Mouse (Mus musculus): Measurements from ENCODE around the gene Ddx19a.
"Not testable (repeated sequence)": the region's sequence is repeated elsewhere in the genome, so short reads cannot be mapped to it uniquely, and the experiment has no call there.

Gene Ddx19a

DNA sequence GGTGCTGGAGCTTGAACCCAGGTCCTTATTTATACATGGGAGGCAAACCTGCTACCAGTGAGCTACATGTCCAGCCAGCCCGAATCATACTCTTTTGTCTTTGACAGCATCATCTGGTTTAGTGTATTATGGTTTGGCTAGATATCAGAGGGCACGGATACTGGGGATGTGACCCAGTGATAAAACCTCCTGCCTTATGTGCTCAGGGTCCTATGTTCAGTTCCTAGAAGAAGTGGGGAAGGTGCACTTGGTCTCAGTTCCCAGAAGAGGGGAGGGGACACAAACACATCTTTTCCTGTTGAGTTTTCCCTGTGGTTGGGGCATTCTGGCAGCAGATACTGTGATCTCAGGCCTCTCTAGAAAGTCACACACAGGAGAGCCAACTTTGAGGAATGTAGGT lies 64.3 kb downstream of the Ddx19a start:
- DNase-seq (ENCODE audit: low spot score): no peak

DNA sequence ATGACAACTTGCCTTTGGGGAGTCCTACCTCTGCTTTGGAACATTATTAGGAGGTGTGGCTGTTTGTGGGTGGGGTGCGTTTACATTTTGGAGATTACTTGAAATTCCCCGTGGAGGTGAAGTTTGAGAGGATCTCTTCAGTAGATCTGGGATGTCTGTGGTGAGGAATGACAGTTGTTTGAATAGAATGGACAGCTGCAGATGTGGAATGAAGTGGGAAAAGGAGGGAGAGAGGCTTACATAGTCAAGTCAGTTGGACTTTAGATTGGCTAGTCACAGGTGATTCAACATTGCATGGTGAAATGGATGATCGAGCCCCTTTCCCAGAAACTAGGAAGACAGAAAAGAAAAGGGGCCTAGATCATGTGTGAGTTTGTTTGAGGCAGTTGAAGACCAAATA lies 65.2 kb downstream of the Ddx19a start:
- no peak for DNase-seq (ENCODE audit: low spot score)

DNA sequence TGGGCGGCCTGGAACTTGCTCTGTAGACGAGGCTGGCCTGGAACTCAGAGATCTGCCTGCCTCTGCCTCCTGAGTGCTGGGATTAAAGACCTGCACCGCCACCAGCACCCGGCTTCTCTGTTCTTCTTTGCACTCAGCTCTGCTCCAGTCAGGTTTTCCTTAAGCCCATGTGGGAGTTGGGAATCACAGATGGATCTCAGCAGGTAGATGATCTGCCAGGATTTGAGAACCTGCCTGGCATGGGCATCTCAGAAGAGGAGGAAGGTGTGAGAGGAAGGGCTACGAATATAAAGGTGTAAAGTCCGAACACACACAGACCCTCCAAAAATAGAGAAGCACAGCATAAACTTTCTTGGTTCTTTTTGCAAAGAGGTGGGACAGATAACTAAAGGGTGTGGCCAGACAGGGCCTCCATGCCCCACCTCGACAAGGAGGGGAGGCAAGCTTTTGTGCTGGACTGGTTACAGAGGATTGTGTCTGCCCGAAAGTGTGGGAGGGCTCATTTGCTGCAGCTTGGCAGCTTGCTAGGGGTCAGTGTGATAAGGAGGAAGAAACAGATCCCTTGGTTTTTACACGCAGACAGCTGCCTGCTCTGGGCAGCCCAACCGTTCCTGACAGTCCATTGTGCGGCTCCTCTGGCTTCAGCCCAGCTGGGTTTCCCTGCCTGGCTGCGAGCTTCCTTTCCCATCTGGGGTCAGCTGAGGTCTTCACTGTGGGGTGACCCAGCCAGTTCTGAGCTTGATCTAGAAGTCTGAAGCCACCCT lies 66.2 kb downstream of the Ddx19a start:
- peak; percentile 32 for DNase-seq (ENCODE audit: low spot score)

DNA sequence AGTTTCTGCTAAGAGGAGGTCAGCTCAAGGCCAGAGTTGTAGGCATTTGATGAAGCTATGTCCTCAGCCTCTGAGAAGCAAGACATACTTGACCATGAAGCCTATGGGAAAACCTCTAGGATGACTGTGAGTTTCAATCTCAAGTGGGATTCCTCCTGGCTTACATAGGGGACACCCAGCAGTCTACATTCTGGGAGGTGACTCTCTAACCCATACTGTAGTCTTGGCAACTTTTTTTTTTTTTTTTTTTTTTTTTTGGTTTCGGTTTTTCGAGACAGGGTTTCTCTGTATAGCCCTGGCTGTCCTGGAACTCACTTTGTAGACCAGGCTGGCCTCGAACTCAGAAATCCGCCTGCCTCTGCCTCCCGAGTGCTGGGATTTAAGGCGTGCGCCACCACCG lies 67.9 kb downstream of the Ddx19a start:
- DNase-seq (ENCODE audit: low spot score): not testable (repeated sequence)

DNA sequence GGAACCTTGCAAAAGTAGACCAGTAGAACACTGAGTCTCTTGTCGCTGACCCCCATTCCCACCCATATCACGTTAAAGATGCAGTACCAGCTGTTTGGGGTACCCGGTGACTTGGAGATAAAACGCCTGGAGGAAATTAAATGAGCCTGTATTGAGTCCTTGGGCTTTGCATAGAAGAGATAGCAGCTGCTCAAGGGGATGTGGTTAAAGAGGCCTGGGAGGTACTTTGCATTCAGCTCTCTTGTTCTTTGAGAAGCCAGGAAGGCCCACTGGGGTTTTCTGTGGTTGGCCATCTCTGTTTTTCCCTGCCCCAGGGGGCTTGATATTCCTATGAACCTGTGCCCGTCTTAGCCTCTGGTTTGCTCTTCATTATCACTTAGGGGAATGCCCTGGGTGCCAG lies 68.5 kb downstream of the Ddx19a start:
- DNase-seq (ENCODE audit: low spot score): no peak

DNA sequence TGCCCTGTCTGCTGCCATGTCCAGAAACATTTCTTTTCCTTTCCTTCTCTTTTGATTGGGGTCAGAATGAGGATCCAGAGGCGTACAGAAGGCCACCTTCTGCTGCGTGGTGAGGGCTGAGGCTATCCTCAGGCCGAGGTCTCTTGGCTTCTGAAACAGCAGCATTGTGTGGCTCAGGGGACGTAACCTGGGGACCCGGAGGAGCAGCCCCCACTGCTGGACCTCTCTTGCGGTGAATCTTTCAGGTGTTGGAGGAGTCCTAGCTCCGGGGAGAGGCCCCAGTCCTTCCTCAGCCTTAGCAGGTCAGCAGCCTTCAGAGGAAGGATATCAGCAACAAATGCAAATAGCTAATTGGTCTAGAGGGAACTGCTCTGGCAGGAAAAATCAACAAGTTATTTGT lies 69.2 kb downstream of the Ddx19a start:
- no peak for DNase-seq (ENCODE audit: low spot score)

DNA sequence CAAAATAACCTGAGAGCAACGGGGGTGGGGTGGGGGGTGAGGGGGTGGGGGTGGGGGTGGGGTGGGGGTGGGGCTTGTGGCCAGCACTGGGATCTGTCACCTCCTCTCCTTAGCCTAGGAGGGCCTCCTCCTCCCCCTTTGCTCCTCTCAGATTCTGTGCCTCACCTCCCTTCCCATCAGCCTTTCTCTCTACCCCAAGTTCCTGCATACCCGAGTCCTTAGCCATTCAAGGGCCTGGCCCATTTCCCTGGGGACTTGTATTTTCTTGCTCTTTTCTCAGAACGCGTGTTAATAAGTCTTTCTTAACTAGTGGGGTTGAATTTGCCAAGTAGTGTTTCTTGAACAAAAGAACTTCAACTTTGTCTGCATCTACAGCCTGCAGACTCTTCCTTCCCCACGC lies 70.9 kb downstream of the Ddx19a start:
- no peak for DNase-seq (ENCODE audit: low spot score)

DNA sequence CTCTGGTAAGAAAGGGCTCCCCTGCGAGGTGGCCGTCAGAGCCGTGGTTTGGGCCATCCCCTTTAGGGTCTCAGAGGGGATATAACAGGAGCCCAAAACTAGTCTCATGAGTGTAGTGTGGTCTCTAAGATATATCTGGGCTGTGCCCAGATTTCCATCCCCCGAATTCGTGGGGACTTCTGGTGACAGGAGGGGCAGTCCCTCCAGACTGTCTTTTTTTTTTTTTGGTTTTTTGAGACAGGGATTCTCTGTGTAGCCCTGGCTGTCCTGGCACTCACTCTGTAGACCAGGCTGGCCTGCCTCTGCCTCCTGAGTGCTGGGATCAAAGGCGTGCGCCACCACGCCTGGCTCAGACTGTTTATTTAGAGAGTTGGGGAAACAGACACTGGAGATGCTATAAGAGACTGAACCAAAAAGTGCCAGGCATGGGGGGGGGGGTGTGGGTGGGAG lies 71.9 kb downstream of the Ddx19a start:
- no peak for DNase-seq (ENCODE audit: low spot score)

Data from embryo, embryonic 10 days (tissue).